Mouse (Mus musculus): ENCODE results near the gene Intu. TPM values are rescaled to one million over a fixed set of nuclear protein-coding genes. Genes with fewer than 3 reads are reported as not detected.

Gene Intu
- polyA plus RNA-seq, 1 experiment from 2014 or later: 3.7 TPM

DNA sequence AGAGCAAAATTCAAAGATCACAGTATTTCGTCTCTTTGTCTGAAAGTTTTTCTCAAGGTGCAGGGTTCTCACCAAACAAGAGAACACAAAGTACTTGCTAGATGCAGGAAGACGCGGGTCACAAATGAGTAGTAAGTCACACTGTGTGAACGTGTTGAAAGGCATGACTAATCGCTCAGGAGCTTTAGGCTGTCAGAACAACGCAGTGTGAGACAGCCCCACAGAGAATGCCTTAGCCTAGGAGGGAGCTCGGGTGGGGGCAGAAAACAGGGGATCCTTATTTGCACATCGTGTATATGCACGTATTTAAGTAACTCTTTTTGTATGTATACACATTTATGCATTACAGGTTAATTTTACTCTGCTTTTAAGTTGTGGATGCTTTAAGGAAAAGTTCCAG lies 155.8 kb downstream of the Intu start:
- H3K4me1 ChIP-seq (ENCODE audit: control insufficient read depth, insufficient read depth, low read length): peaks cover 25% of the 10 kb centered on the region
- peak; percentile 62; the same call in 1 of the 2 replicates for ATAC-seq (replicated peaks; ENCODE audit: extremely low read depth, insufficient read depth, low FRiP score)
- H3K9ac ChIP-seq (ENCODE audit: low read length): no peak overlapping the region; the same call in 1 of the 2 replicates
- no peak overlapping the region; the same call in 1 of the 2 replicates for H3K4me3 ChIP-seq (ENCODE audit: low read length)
- no peaks in the 10 kb centered on the region for H3K9me3 ChIP-seq (replicated peaks; ENCODE audit: control insufficient read depth, low read length)
- 26% methylated on average over 9 of the region's 9 CpGs for WGBS
- no peaks in the 10 kb centered on the region for H3K27me3 ChIP-seq (ENCODE audit: control insufficient read depth, insufficient read depth, low read length)
- peak overlapping the region; percentile 38 for H3K4me2 ChIP-seq (ENCODE audit: low read depth, low read length)
- H3K36me3 ChIP-seq (ENCODE audit: control insufficient read depth, insufficient read depth): 0 out of 2 replicates have a peak, but pooled peaks cover 3% of the 10 kb centered on the region
- H3K27ac ChIP-seq (ENCODE audit: low read length): no peak overlapping the region

DNA sequence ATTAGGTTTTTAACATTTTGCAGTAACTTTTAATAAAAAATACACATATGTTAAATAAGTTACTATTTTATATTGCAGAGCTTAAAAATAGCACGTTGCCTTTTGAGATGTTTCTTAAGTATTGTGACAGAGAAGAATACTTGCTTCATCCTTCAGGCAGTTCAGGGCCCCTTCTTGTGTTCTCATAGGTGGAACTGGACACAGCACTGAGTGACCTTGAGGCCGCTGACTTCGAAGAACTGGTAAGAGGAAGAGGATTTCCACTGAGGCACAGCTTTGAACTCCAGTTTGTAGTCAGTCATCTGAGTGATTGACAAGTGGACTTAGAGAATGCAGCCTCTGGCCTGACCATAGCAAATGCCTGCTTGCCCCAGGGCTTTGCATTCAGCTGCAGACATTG lies 156.5 kb downstream of the Intu start:
- WGBS: 69% methylated on average over 3 of the region's 3 CpGs

DNA sequence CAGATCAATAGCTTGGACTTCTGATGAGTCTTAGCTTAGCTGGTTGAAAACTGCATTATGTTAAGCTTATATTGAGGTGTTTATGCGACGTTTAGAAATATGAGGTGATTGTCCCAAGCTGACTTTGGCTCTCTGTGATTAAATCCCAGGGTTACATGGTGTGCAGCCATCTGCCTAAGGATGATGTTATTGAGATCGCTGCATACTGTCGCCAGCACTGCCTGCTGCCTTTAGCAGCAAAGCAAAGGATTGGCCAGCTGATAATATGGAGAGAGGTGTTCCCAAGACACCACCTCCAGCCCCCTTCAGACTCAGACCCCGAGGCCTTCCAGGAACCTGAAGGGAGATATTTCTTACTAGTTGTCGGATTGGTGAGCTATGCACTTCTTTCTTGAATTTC lies 160.5 kb downstream of the Intu start:
- Histone ChIP-seq H3K27ac (ENCODE audit: low read length) (no peak overlapping the region), H3K36me3 (ENCODE audit: control insufficient read depth, insufficient read depth) (0 out of 2 replicates have a peak, but pooled peaks cover 3% of the 10 kb centered on the region), H3K9me3 (replicated peaks; ENCODE audit: control insufficient read depth, low read length) (no peaks in the 10 kb centered on the region), H3K27me3 (ENCODE audit: control insufficient read depth, insufficient read depth, low read length) (no peaks in the 10 kb centered on the region), H3K9ac (ENCODE audit: low read length) (no peak overlapping the region), H3K4me2 (ENCODE audit: low read depth, low read length) (no peak overlapping the region), H3K4me3 (ENCODE audit: low read length) (no peak overlapping the region), H3K4me1 (ENCODE audit: control insufficient read depth, insufficient read depth, low read length) (peaks cover 17% of the 10 kb centered on the region)
- ATAC-seq (replicated peaks; ENCODE audit: extremely low read depth, insufficient read depth, low FRiP score): no peak
- 78% methylated on average over 6 of the region's 6 CpGs for WGBS

More for the DNA sequence above, 156.5 kb downstream of the Intu start:
- ATAC-seq (replicated peaks; ENCODE audit: extremely low read depth, insufficient read depth, low FRiP score): no peak
- Histone ChIP-seq H3K4me1 (ENCODE audit: control insufficient read depth, insufficient read depth, low read length) (peaks cover 18% of the 10 kb centered on the region), H3K27ac (ENCODE audit: low read length) (no peak overlapping the region), H3K4me2 (ENCODE audit: low read depth, low read length) (no peak overlapping the region), H3K27me3 (ENCODE audit: control insufficient read depth, insufficient read depth, low read length) (no peaks in the 10 kb centered on the region), H3K9me3 (replicated peaks; ENCODE audit: control insufficient read depth, low read length) (no peaks in the 10 kb centered on the region), H3K36me3 (ENCODE audit: control insufficient read depth, insufficient read depth) (0 out of 2 replicates have a peak, but pooled peaks cover 3% of the 10 kb centered on the region), H3K9ac (ENCODE audit: low read length) (no peak overlapping the region), H3K4me3 (ENCODE audit: low read length) (no peak overlapping the region)

DNA sequence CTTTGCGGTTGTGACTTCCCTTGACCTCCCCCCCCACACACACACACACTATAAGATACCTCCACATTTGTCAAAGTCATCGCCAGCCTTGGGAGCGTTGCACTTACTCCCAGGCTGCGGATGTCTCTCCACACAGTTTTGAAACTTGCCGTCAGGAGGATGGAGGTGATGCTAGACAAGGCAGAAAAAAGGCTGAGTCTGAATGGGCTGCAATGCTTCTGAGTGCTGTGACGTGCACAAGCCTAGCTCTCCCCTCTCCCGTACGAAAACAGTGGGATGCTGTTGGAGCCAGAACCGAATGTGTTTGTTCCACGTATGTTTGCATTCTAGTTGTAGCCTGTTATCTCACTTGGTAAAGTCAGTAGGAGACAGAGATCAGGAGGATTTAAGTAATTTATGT lies 162.3 kb downstream of the Intu start:
- Histone ChIP-seq H3K27me3 (ENCODE audit: control insufficient read depth, insufficient read depth, low read length) (no peaks in the 10 kb centered on the region), H3K4me2 (ENCODE audit: low read depth, low read length) (peak overlapping the region; percentile 37), H3K36me3 (ENCODE audit: control insufficient read depth, insufficient read depth) (0 out of 2 replicates have a peak, but pooled peaks cover 1% of the 10 kb centered on the region), H3K9ac (ENCODE audit: low read length) (peak overlapping the region; percentile 7; the same call in 1 of the 2 replicates), H3K4me1 (ENCODE audit: control insufficient read depth, insufficient read depth, low read length) (peaks cover 10% of the 10 kb centered on the region), H3K4me3 (ENCODE audit: low read length) (no peak overlapping the region), H3K9me3 (replicated peaks; ENCODE audit: control insufficient read depth, low read length) (no peaks in the 10 kb centered on the region), H3K27ac (ENCODE audit: low read length) (no peak overlapping the region; the same call in 1 of the 2 replicates)
- WGBS: 43% methylated on average over 10 of the region's 10 CpGs
- no peak for ATAC-seq (replicated peaks; ENCODE audit: extremely low read depth, insufficient read depth, low FRiP score)

DNA sequence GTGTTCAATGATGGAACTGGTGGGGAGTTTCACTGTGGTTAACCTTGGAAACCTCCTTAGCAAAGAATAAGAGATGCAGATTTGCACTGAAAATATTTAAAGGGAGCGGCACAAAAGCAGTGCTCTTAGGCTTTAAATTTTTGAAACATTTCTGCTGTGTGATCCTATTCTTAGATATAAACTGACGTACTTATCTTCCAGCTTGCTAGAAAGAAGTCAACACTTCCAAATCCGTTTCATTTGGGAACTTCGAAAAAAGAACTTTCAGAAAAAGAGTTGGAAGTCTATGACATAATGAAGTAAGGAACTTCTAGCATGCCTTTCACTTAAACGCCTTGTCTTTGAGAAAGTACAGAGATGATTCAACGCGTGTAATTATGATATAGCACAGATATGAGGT lies 162.9 kb downstream of the Intu start:
- H3K4me1 ChIP-seq (ENCODE audit: control insufficient read depth, insufficient read depth, low read length): peaks cover 10% of the 10 kb centered on the region
- 48% methylated on average over 7 of the region's 7 CpGs for WGBS
- H3K4me3 ChIP-seq (ENCODE audit: low read length): no peak overlapping the region
- no peak overlapping the region for H3K27ac ChIP-seq (ENCODE audit: low read length)
- H3K27me3 ChIP-seq (ENCODE audit: control insufficient read depth, insufficient read depth, low read length): no peaks in the 10 kb centered on the region
- no peaks in the 10 kb centered on the region for H3K36me3 ChIP-seq (ENCODE audit: control insufficient read depth, insufficient read depth)
- peak overlapping the region; percentile 37 for H3K4me2 ChIP-seq (ENCODE audit: low read depth, low read length)
- no peaks in the 10 kb centered on the region for H3K9me3 ChIP-seq (replicated peaks; ENCODE audit: control insufficient read depth, low read length)
- no peak for ATAC-seq (replicated peaks; ENCODE audit: extremely low read depth, insufficient read depth, low FRiP score)
- H3K9ac ChIP-seq (ENCODE audit: low read length): peak overlapping the region; percentile 7; the same call in 1 of the 2 replicates

DNA sequence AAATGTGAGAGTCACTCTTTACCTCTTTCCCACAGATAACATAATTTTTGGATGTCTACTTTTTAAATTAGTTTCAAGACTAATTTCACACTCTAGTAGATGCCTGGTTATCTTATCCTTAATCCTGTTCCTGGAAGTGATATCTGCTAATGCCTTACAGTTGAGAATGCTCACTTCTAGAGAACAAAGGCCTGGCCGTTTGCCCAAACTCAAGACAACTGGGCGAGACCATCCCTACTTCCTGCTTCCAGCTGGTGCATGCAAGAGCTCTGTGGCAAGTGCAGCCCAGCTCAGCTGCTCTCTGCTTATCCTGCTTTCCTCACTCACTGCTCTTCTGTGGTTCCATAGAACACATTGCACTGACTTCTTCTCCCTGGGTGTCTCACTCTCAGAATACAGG lies 163.4 kb downstream of the Intu start:
- peak; percentile 76 for ATAC-seq (replicated peaks; ENCODE audit: extremely low read depth, insufficient read depth, low FRiP score)
- no peak overlapping the region for H3K9ac ChIP-seq (ENCODE audit: low read length)
- 11% methylated on average over 2 of the region's 2 CpGs for WGBS
- H3K27me3 ChIP-seq (ENCODE audit: control insufficient read depth, insufficient read depth, low read length): no peaks in the 10 kb centered on the region
- H3K36me3 ChIP-seq (ENCODE audit: control insufficient read depth, insufficient read depth): 0 out of 2 replicates have a peak, but pooled peaks cover 1% of the 10 kb centered on the region
- peaks cover 10% of the 10 kb centered on the region for H3K4me1 ChIP-seq (ENCODE audit: control insufficient read depth, insufficient read depth, low read length)
- no peak overlapping the region for H3K4me2 ChIP-seq (ENCODE audit: low read depth, low read length)
- H3K9me3 ChIP-seq (replicated peaks; ENCODE audit: control insufficient read depth, low read length): no peaks in the 10 kb centered on the region
- 0 out of 2 replicates have a peak overlapping the region, but pooled peaks have one; percentile 5 for H3K27ac ChIP-seq (ENCODE audit: low read length)
- no peak overlapping the region for H3K4me3 ChIP-seq (ENCODE audit: low read length)

DNA sequence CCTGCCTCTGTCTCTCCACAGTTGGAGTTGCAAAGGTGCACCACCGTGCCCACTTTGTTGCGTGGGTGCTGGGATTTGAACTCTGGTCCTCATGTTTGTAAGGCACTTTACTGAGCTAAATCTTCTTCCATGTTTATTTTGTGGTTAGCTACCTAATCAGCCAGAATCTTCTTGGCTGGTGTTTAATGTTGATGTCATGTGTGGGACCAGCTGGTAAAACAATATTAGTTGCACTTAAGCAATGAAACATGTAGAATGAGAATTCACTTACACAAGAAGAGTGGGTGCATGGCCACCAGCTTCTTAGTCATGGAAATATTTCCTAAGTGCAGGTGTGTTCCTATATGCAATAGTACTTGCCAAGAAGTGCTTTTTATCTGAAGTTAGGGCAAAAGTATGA lies 164.1 kb downstream of the Intu start:
- Histone ChIP-seq H3K27ac (ENCODE audit: low read length) (no peak overlapping the region), H3K9me3 (replicated peaks; ENCODE audit: control insufficient read depth, low read length) (no peaks in the 10 kb centered on the region), H3K4me1 (ENCODE audit: control insufficient read depth, insufficient read depth, low read length) (peaks cover 10% of the 10 kb centered on the region), H3K27me3 (ENCODE audit: control insufficient read depth, insufficient read depth, low read length) (no peaks in the 10 kb centered on the region), H3K4me2 (ENCODE audit: low read depth, low read length) (no peak overlapping the region), H3K9ac (ENCODE audit: low read length) (no peak overlapping the region), H3K4me3 (ENCODE audit: low read length) (no peak overlapping the region), H3K36me3 (ENCODE audit: control insufficient read depth, insufficient read depth) (0 out of 2 replicates have a peak, but pooled peaks cover 5% of the 10 kb centered on the region)
- no peak for ATAC-seq (replicated peaks; ENCODE audit: extremely low read depth, insufficient read depth, low FRiP score)
- WGBS: 97% methylated on average over 2 of the region's 2 CpGs

DNA sequence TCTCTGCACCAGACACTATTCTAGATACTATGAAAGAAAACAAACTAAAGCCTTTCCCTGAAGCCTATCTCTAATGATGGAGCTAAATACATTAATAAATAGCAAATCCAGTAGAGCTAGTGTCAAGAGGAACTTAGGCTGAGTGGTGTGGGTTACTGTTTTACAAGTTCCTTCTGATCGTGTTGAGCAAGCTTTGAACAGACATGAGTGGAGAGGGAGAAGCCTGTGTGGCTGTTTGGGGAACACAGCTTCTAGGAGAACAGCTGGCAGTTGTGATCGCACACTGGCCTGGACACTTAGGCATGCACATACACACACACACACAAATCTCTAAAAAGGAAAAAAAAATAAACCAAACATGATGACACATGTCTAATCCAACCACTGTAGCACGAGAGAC lies 167.7 kb downstream of the Intu start:
- Histone ChIP-seq H3K27me3 (ENCODE audit: control insufficient read depth, insufficient read depth, low read length) (no peaks in the 10 kb centered on the region), H3K4me2 (ENCODE audit: low read depth, low read length) (no peak overlapping the region), H3K9me3 (replicated peaks; ENCODE audit: control insufficient read depth, low read length) (no peaks in the 10 kb centered on the region), H3K27ac (ENCODE audit: low read length) (no peak overlapping the region), H3K9ac (ENCODE audit: low read length) (no peak overlapping the region), H3K4me3 (ENCODE audit: low read length) (no peak overlapping the region), H3K36me3 (ENCODE audit: control insufficient read depth, insufficient read depth) (0 out of 2 replicates have a peak, but pooled peaks cover 7% of the 10 kb centered on the region), H3K4me1 (ENCODE audit: control insufficient read depth, insufficient read depth, low read length) (peaks cover 5% of the 10 kb centered on the region)
- no peak for ATAC-seq (replicated peaks; ENCODE audit: extremely low read depth, insufficient read depth, low FRiP score)
- WGBS: 79% methylated on average over 3 of the region's 3 CpGs

DNA sequence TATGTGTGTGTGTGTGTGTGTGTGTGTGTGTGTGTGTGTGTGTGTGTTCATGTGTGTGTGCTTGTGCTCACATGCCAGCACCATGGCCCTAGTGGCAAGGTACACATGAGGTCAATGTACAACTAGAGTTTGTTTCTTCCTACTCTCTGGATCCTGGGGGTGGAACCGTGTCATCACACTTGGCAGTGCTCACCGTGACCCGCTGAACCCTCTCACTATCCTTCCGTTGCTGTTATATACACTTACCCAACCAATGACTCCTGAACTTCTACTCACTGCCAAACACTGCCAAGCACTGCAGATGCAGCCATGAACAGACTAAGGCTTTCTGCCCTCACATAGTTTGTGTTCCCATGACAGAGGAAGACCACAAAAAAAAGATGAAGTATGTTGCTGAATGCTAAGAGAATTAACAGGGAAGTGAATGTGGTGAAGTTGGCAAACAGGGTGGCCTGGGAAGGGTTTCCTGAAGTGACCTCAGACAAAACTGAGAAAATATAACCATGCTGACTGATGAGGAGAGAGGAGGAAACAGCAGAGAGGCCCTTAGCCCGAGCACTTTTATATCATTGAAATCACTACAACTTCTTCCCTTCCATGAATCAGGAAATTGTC lies 173.8 kb downstream of the Intu start:
- 55% methylated on average over 5 of the region's 5 CpGs for WGBS
- no peak overlapping the region for H3K4me2 ChIP-seq (ENCODE audit: low read depth, low read length)
- no peaks in the 10 kb centered on the region for H3K9me3 ChIP-seq (replicated peaks; ENCODE audit: control insufficient read depth, low read length)
- no peaks in the 10 kb centered on the region for H3K4me1 ChIP-seq (ENCODE audit: control insufficient read depth, insufficient read depth, low read length)
- no peak overlapping the region for H3K4me3 ChIP-seq (ENCODE audit: low read length)
- H3K36me3 ChIP-seq (ENCODE audit: control insufficient read depth, insufficient read depth): 0 out of 2 replicates have a peak, but pooled peaks cover 4% of the 10 kb centered on the region
- no peak overlapping the region for H3K27ac ChIP-seq (ENCODE audit: low read length)
- no peaks in the 10 kb centered on the region for H3K27me3 ChIP-seq (ENCODE audit: control insufficient read depth, insufficient read depth, low read length)
- ATAC-seq (replicated peaks; ENCODE audit: extremely low read depth, insufficient read depth, low FRiP score): no peak
- no peak overlapping the region for H3K9ac ChIP-seq (ENCODE audit: low read length)
